Mouse (Mus musculus) erythroid progenitor cell, adult 5-6 weeks (primary cell): ENCODE data around the gene Hmgb1. TPM values are rescaled to one million over a fixed set of nuclear protein-coding genes. Genes with fewer than 3 reads are reported as not detected.

Experiments used
- ATAC-seq: replicated peaks from 2 replicates; pipeline ENCODE4 v1.8.0; 2016; ENCODE audit warnings: moderate number of reproducible peaks, mild to moderate bottlenecking, moderate TSS enrichment, inconsistent platforms; ENCODE audit not compliant: poor library complexity, low FRiP score, severe bottlenecking
- total RNA-seq, 2 experiments: library from RNA; stranded (forward) in 1 of 2; stranded (reverse) in 1 of 2; fragments of 150-400 nt in 1 of 2; fragments of 186-747, 209-891 nt in 1 of 2; gene quantifications; 2 replicates each; pipeline versions ENCODE4 v1.2.3 to v1.2.4; 2015 to 2017; ENCODE audit warnings: low replicate concordance in 2 of 2

Gene Hmgb1
- total RNA-seq, 2 experiments from 2014 or later: 585 to 819 TPM

GRCm38 (mm10) chr5:149043240-149043639, 141.0 kb downstream of the Hmgb1 start:
- no peak for ATAC-seq

GRCm38 (mm10) chr5:149039825-149040224, 144.5 kb downstream of the Hmgb1 start:
- ATAC-seq: peak; percentile 79

GRCm38 (mm10) chr5:149037729-149038128, 146.6 kb downstream of the Hmgb1 start:
- no peak for ATAC-seq

- ATAC-seq: no peak
Measured at GRCm38 (mm10) chr5:149036920-149037319, 147.4 kb downstream of the Hmgb1 start.

- no peak for ATAC-seq
Measured at GRCm38 (mm10) chr5:149032438-149032837, 151.9 kb downstream of the Hmgb1 start.

GRCm38 (mm10) chr5:149031199-149031750, 153.0 kb downstream of the Hmgb1 start:
- peak; percentile 75 for ATAC-seq

- no peak for ATAC-seq
Measured at GRCm38 (mm10) chr5:149030103-149030502, 154.2 kb downstream of the Hmgb1 start.

- no peak for ATAC-seq
Measured at GRCm38 (mm10) chr5:149028394-149028793, 155.9 kb downstream of the Hmgb1 start.

- no peak for ATAC-seq
Measured at GRCm38 (mm10) chr5:149027389-149027788, 156.9 kb downstream of the Hmgb1 start.

GRCm38 (mm10) chr5:149021120-149021519, 163.2 kb downstream of the Hmgb1 start:
- ATAC-seq: no peak

GRCm38 (mm10) chr5:149020681-149021062, 163.6 kb downstream of the Hmgb1 start:
- no peak for ATAC-seq

- ATAC-seq: no peak
Measured at GRCm38 (mm10) chr5:149020059-149020680, 164.1 kb downstream of the Hmgb1 start.

- ATAC-seq: no peak
Measured at GRCm38 (mm10) chr5:149017666-149018415, 166.4 kb downstream of the Hmgb1 start.

GRCm38 (mm10) chr5:149017181-149017580, 167.1 kb downstream of the Hmgb1 start:
- ATAC-seq: no peak

GRCm38 (mm10) chr5:149016261-149016660, 168.0 kb downstream of the Hmgb1 start:
- no peak for ATAC-seq

- peak; percentile 84 for ATAC-seq
Measured at GRCm38 (mm10) chr5:149015335-149016201, 168.7 kb downstream of the Hmgb1 start.

- no peak for ATAC-seq
Measured at GRCm38 (mm10) chr5:149014600-149015268, 169.6 kb downstream of the Hmgb1 start.

GRCm38 (mm10) chr5:149013817-149014508, 170.3 kb downstream of the Hmgb1 start:
- ATAC-seq: no peak

GRCm38 (mm10) chr5:149009111-149009510, 175.2 kb downstream of the Hmgb1 start:
- ATAC-seq: no peak
